Mouse (Mus musculus) liver, adult 2 months (tissue): ENCODE results near the gene Yy1. TPM values are rescaled to one million over a fixed set of nuclear protein-coding genes. Genes with fewer than 3 reads are reported as not detected.
"Not testable (repeated sequence)": the region's sequence is repeated elsewhere in the genome, so short reads cannot be mapped to it uniquely, and the experiment has no call there.

Experiments
- DNase-seq: peaks from one replicate; pipeline ENCODE4 v3.0.0-alpha.2; 2011; ENCODE audit warnings: low read depth, low spot score; ENCODE audit errors: extremely low read depth
- H3K27ac ChIP-seq: fragments of 200-500 bp; replicated peaks from 2 replicates; pipeline ENCODE4 v1.5.1; 2012; ENCODE audit warnings: low read depth, mild to moderate bottlenecking, control low read depth, inconsistent platforms, low read length; ENCODE audit not compliant: insufficient read depth
- H3K27me3 ChIP-seq: fragments of 200-500 bp; 2 replicates; pipeline ENCODE4 v1.6.1; 2012; ENCODE audit warnings: mild to moderate bottlenecking, moderate library complexity, low read length, inconsistent platforms; ENCODE audit not compliant: control insufficient read depth, insufficient read depth
- H3K36me3 ChIP-seq: fragments of 200-500 bp; 2 replicates; pipeline ENCODE4 v1.6.1; 2012; ENCODE audit warnings: low read length, inconsistent platforms; ENCODE audit not compliant: control insufficient read depth, insufficient read depth
- H3K4me1 ChIP-seq: fragments of 200-500 bp; 2 replicates; pipeline ENCODE4 v1.6.1; 2011; ENCODE audit warnings: low read length; ENCODE audit not compliant: control insufficient read depth, insufficient read depth
- H3K4me3 ChIP-seq: fragments of 200-500 bp; 2 replicates; pipeline ENCODE4 v1.5.1; 2011; ENCODE audit warnings: low read depth, mild to moderate bottlenecking, control low read depth, low read length, moderate library complexity; ENCODE audit not compliant: insufficient read depth
- H3K79me2 ChIP-seq: fragments of 200-500 bp; 2 replicates; pipeline ENCODE4 v1.6.1; 2012; ENCODE audit warnings: inconsistent platforms, mild to moderate bottlenecking, low read length, moderate library complexity; ENCODE audit not compliant: control insufficient read depth, insufficient read depth
- H3K9ac ChIP-seq: fragments of 200-500 bp; 2 replicates; pipeline ENCODE4 v1.6.1; 2012; ENCODE audit warnings: low read depth, mild to moderate bottlenecking, control low read depth, inconsistent platforms, low read length
- CTCF ChIP-seq: fragments of 200-500 bp; IDR thresholded peaks from 2 replicates; pipeline ENCODE4 v1.5.1; 2011; ENCODE audit warnings: low read depth, low read length, control low read depth
- POLR2A ChIP-seq: fragments of 200-500 bp; IDR thresholded peaks from 2 replicates; pipeline ENCODE4 v1.6.1; 2011; ENCODE audit warnings: low read length, control low read depth; ENCODE audit not compliant: insufficient read depth; ENCODE audit errors: extremely low read depth
- WGBS: fragments of 180-500 bp; shearing (Covaris S2); methylation state at CpG from one replicate; pipeline ENCODE4 v1.1.7; 2018; 5-methylcytosine and 5-hydroxymethylcytosine counted together
- polyA plus RNA-seq: library from polyadenylated mRNA; depleted of rRNA; stranded (reverse); fragments of >200 nt; gene quantifications from 2 replicates; pipeline ENCODE4 v1.2.3, GENCODE M21; 2012
- total RNA-seq: library from RNA; depleted of rRNA; stranded (reverse); fragments of >200 nt; gene quantifications from 2 replicates; pipeline ENCODE4 v1.2.3, GENCODE M21; 2014

Gene Yy1
- total and polyA plus RNA-seq, 2 experiments = 10.3 to 19.6 TPM

GRCm38 (mm10) chr12:108835840-108836409, 43.2 kb downstream of the Yy1 start, which contains the start of the genes Slc25a29 and Slc25a47:
TSS of gene Slc25a29 (minus strand) at chr12:108835883.
TSS of gene Slc25a47 (plus strand) at chr12:108836046.
- no peaks in the 10 kb centered on the region for H3K27me3 ChIP-seq
- under 1% methylated on average over 52 of the region's 53 CpGs for WGBS
- peak; percentile 86 for DNase-seq
- H3K27ac ChIP-seq = peak within 1 kb of the TSS; percentile 84
- H3K4me1 ChIP-seq = peaks cover 21% of the 10 kb centered on the region
- H3K36me3 ChIP-seq = no peaks in the 10 kb centered on the region
- peak within 1 kb of the TSS; percentile 81 for H3K4me3 ChIP-seq
- TF ChIP-seq CTCF = no peak
- peak; percentile 79 for TF ChIP-seq POLR2A
- peak within 1 kb of the TSS; percentile 84 for H3K9ac ChIP-seq
- peaks cover 18% of the 10 kb centered on the region; the same call in 1 of the 2 replicates for H3K79me2 ChIP-seq

- H3K27me3 ChIP-seq = no peaks in the 10 kb centered on the region
- peaks cover 21% of the 10 kb centered on the region for H3K4me1 ChIP-seq
- peak overlapping the region; percentile 84 for H3K9ac ChIP-seq
- H3K79me2 ChIP-seq = peaks cover 18% of the 10 kb centered on the region; the same call in 1 of the 2 replicates
- DNase-seq = no peak
- peak overlapping the region; percentile 81 for H3K4me3 ChIP-seq
- WGBS = 23% methylated on average over 7 of the region's 7 CpGs
- no peaks in the 10 kb centered on the region; the same call in 1 of the 2 replicates for H3K36me3 ChIP-seq
- TF ChIP-seq POLR2A = no peak
- no peak for TF ChIP-seq CTCF
- peak overlapping the region; percentile 84 for H3K27ac ChIP-seq
Measured at GRCm38 (mm10) chr12:108836722-108837121, 43.9 kb downstream of the Yy1 start.

GRCm38 (mm10) chr12:108841181-108841580, 48.4 kb downstream of the Yy1 start:
- H3K4me1 ChIP-seq = peaks cover 19% of the 10 kb centered on the region
- no peak for DNase-seq
- WGBS = 86% methylated on average over 6 of the region's 6 CpGs

GRCm38 (mm10) chr12:108842663-108843062, 49.9 kb downstream of the Yy1 start:
- Histone ChIP-seq H3K27me3 (no peaks in the 10 kb centered on the region), H3K79me2 (no peaks in the 10 kb centered on the region), H3K27ac (no peak overlapping the region), H3K4me3 (no peak overlapping the region), H3K4me1 (peaks cover 7% of the 10 kb centered on the region), H3K36me3 (peaks cover 2% of the 10 kb centered on the region; the same call in 1 of the 2 replicates), H3K9ac (no peak overlapping the region)
- DNase-seq = no peak
- TF ChIP-seq POLR2A (no peak), CTCF (no peak)
- WGBS = 78% methylated on average over 7 of the region's 7 CpGs

More at GRCm38 (mm10) chr12:108841181-108841580, 48.4 kb downstream of the Yy1 start:
- H3K4me3 ChIP-seq = no peak overlapping the region
- no peak overlapping the region for H3K9ac ChIP-seq
- H3K36me3 ChIP-seq = peaks cover 2% of the 10 kb centered on the region; the same call in 1 of the 2 replicates
- H3K27ac ChIP-seq = no peak overlapping the region
- no peaks in the 10 kb centered on the region for H3K27me3 ChIP-seq
- TF ChIP-seq POLR2A = no peak
- no peak for TF ChIP-seq CTCF
- peaks cover 12% of the 10 kb centered on the region; the same call in 1 of the 2 replicates for H3K79me2 ChIP-seq

GRCm38 (mm10) chr12:108848033-108848432, 55.3 kb downstream of the Yy1 start:
- H3K27me3 ChIP-seq, H3K9ac ChIP-seq, H3K4me3 ChIP-seq, H3K36me3 ChIP-seq, H3K27ac ChIP-seq, H3K79me2 ChIP-seq, H3K4me1 ChIP-seq: not testable (repeated sequence)
- peak; percentile 32 for DNase-seq
- WGBS = 75% methylated on average over 3 of the region's 3 CpGs

- Histone ChIP-seq H3K36me3 (peaks cover 9% of the 10 kb centered on the region; the same call in 1 of the 2 replicates), H3K9ac (peak overlapping the region; percentile 48), H3K27ac (peak overlapping the region; percentile 82), H3K79me2 (no peaks in the 10 kb centered on the region), H3K4me1 (peaks cover 14% of the 10 kb centered on the region), H3K4me3 (no peak overlapping the region; the same call in 1 of the 2 replicates), H3K27me3 (no peaks in the 10 kb centered on the region)
- DNase-seq = peak; percentile 99
- 17% methylated on average over 4 of the region's 4 CpGs for WGBS
- TF ChIP-seq CTCF (no peak), POLR2A (no peak)
Measured at GRCm38 (mm10) chr12:108849488-108850022, 56.8 kb downstream of the Yy1 start.
